Mouse (Mus musculus): ENCODE data around the gene Cnih2. TPM values are rescaled to one million over a fixed set of nuclear protein-coding genes. Genes with fewer than 3 reads are reported as not detected.

Cnih2 gene
- total RNA-seq, 2 experiments from 2014 or later: 595 to 617 TPM

DNA sequence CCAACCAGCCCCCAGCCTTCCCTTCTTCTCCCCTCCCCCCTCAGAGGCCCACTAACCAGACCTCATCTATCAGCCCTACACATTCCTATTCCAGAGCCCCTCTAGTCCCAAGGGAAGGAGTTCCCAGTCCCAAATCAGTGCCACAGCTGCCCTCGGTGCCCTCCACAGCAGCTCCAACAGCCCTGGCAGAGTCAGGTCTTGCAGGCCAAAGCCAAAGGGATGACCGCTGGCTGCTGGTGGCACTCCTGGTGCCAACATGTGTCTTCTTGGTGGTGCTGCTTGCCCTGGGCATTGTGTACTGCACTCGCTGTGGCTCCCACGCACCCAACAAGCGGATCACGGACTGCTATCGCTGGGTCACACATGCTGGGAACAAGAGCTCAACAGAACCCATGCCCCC lies 28.3 kb downstream of the Cnih2 start:
- DNase-seq (ENCODE audit: low spot score in 2 of 2): no peak

DNA sequence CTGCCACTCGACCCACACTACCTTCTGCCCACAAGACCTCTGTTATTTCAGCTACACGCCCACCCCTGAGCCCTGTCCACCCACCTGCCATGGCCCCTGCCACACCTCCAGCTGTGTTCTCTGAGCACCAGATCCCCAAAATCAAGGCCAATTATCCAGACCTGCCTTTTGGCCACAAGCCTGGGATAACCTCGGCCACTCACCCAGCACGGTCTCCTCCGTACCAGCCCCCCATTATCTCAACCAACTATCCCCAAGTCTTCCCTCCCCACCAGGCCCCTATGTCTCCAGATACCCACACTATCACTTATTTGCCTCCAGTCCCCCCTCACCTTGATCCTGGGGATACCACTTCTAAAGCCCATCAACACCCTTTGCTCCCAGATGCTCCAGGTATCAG lies 28.8 kb downstream of the Cnih2 start:
- DNase-seq (ENCODE audit: low spot score in 2 of 2): no peak

- DNase-seq (ENCODE audit: low spot score in 2 of 2): no peak
Observed at GRCm38 (mm10) chr19:5068570-5069234, 29.6 kb downstream of the Cnih2 start.

GRCm38 (mm10) chr19:5067867-5068569 lies 30.3 kb downstream of the Cnih2 start, which contains the start of gene Cd248:
Gene Cd248, plus strand, starts transcription at chr19:5068078.
- DNase-seq (ENCODE audit: low spot score in 2 of 2): no peak

DNA sequence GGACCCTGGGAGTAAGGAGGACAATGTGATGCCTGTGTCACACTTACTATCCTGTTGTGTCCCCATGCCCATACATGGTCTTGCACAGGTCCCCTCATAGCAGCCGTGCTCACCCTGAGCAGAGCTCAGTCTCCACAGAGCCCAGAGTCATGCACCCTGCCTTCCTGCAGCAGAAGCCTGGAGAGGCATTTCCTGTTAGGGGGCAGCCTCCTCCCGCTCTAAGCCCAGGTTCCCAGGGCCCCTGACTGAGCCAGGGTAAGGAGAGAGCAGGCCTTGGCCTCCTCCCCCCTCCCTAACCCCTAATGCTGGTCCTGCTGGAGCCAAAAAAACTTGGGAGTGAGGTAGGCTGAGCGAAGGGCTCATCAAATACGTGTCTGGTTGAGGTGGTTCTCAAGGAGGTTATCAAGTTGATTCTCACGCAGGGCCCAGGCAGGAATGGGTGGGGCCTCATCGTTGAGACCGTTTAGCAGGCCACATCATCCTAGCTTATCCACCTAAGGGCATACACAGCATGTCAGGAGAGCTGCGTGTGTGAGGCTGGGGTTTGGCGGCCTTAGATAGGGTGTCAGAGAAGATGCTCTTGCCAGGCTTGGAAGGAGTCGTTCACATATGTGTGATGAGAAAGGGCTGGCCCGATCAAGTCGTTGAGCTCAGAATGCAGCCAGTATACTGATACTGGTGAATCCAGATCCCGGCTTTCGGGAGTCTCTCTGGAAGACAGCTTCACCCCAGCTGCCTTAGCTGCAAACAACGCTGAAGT lies 31.1 kb downstream of the Cnih2 start:
- DNase-seq (ENCODE audit: low spot score in 2 of 2): no peak

GRCm38 (mm10) chr19:5065104-5065503 lies 33.2 kb downstream of the Cnih2 start:
- no peak for DNase-seq (ENCODE audit: low spot score in 2 of 2)

DNA sequence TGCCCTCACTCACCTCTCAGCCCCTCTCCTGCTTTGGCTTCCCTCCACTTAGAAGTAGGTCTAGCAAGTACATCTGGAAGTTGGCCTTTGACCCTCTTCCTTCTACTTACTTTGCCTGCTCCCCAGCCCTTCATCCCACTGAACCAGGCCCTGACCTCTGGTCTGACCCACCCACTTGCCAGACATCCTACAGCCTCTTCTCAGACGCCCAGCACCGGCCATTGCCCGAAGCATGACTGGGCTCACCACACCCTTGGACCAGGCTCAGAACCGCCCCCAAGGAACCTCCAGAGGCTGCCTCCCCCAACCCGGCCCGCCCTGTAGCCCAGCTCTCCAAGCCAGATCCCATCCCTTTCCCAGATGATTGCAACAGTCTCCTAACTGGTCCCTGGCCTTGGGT lies 35.9 kb downstream of the Cnih2 start:
- no peak for DNase-seq (ENCODE audit: low spot score in 2 of 2)

DNA sequence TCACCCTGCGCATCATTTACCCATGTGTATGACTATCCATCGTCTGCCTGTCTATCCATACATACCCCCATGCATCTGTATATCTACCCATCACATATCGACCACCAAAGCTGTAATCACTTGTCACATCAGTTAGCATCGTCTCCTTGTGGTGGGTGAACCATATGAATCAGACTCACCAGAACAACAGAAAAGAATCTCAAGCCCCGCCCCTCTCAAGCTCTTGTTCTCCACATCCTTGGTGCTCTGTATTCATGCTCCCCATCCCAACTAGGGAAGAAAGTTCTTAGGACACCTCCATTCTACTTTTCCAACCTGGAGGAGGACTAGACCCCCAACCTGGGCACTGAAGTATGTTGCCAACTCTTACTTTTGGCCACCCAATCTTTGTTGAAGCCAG lies 36.3 kb downstream of the Cnih2 start:
- no peak for DNase-seq (ENCODE audit: low spot score in 2 of 2)

GRCm38 (mm10) chr19:5060365-5061330 lies 37.7 kb downstream of the Cnih2 start:
- no peak for DNase-seq (ENCODE audit: low spot score in 2 of 2)

DNA sequence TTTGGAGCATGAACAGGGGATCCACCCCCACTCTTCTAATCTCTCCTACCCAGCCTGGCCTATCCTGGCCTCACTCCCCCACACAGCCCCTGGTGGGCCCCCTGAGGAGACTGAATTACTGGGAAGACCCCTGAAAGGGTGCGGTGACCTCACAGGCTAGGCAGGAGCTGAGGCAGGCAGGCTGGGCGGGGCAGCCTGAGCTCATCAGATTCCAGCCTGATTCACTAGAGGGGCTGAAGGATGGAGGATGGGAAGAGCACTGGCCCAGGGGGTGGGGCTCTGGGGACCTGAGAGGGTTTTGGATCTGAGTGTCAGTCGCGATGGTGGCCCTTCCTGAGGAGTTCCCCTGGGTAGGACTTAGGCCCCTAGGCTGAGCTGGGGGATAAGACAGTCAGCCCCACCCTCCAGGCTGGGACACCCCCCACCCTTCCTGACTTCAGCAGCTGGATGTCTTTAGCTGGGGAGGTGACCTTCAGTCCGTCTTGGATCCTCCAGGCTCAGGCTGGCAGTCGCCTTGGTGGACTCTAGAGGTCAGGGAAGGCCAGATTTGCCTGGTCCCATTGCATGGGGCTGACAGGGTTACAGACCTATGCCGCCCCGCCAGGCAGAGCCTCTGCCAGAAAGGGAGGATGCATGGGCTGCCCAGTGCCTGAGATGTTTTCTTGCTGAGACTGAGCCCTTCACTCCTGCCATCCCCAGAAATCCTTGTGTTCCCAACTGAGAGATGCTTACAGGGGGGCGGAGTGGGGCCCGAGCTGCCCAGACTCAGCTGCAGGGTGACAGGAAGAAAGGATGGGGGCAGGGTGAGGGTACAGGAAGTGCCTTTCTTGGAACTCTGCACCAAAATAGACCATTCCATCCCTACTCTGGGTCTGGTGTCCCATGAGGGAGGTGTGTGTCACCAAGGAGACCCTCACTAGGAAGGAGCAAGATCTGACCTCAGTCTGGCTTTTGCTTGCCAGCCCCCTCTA lies 39.2 kb downstream of the Cnih2 start:
- no peak for DNase-seq (ENCODE audit: low spot score in 2 of 2)

GRCm38 (mm10) chr19:5057876-5058775 lies 40.2 kb downstream of the Cnih2 start:
- no peak for DNase-seq (ENCODE audit: low spot score in 2 of 2)

GRCm38 (mm10) chr19:5056251-5056650 lies 42.1 kb downstream of the Cnih2 start:
- no peak for DNase-seq (ENCODE audit: low spot score in 2 of 2)

GRCm38 (mm10) chr19:5053909-5054308 lies 44.4 kb downstream of the Cnih2 start:
- no peak for DNase-seq (ENCODE audit: low spot score in 2 of 2)

DNA sequence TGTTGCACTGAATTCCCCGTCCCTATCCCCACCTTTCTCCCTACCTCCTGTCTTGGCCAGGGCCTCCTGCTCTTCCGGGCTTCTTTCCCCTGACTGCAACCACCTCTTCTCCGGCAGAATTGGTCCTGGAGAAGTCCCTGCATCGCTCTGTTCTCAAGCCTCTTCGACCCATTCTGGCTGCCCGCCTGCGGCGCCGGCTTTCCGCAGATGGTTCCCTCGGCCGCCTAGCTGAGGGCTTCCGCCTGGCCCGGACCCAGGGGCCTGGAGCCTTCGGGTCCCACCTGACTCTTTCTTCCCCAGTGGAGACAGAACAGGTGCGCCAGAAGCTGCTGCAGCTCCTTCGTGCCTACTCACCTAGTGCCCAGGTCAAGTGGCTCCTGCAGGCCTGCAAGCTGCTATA lies 45.5 kb downstream of the Cnih2 start:
- no peak for DNase-seq (ENCODE audit: low spot score in 2 of 2)

DNA sequence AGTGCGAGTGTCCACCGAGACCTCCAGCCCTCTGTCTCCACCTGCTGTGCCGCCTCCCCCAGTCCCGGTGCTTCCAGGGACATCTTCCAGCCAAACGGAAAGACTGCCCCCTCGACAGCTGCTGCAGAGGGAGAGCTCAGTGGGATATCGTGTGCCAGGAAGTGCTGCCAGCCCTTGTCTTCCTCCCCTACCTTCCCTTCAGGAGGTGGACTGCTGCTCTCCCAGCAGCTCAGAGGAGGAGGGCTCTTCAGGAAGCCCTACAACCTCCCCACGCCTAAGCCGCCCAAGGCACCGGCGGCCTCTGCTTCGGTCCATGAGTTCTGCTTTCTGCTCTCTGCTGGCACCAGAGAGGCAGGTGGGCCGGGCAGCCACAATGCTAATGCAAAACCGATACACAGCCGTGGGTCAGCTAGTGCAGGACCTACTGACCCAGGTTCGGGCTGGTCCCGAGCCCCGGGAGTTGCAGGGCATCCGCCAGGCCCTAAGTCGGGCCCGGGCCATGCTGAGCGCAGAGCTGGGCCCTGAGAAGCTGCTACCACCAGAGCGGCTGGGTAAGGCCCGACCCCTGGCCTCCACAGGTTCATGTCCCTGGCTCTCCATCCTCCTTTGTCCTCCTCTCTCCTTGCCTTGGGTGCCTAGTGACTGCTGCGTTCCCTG lies 46.0 kb downstream of the Cnih2 start:
- peak; percentile 55 to 65 for DNase-seq (ENCODE audit: low spot score in 2 of 2)

DNA sequence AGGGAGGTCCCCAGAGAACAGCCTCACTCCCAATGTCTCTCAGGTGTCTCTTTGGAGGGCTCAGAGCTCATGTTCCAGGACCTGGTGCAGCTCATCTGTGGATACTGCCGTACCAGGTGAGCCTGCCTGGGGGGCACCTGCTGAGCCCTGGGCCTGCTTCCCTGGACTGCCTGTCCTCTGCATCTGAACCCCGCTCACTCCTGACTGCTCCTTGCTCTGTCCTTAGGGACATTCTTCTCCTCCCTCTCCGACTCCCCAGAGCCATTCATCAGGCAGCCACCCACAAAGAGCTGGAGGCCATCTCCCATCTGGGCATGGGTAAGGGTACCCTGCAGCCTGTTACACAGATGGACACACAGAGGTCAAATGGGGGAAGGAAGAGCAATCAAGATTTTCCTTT lies 46.8 kb downstream of the Cnih2 start:
- DNase-seq (ENCODE audit: low spot score in 2 of 2): no peak

- no peak for DNase-seq (ENCODE audit: low spot score in 2 of 2)
Observed at GRCm38 (mm10) chr19:5051031-5051430, 47.3 kb downstream of the Cnih2 start.
